Mouse (Mus musculus) spleen, embryonic (tissue): ENCODE results near the gene Rcor1.
"Not testable (repeated sequence)": the region's sequence is repeated elsewhere in the genome, so short reads cannot be mapped to it uniquely, and the experiment has no call there.

ENCODE experiments used
- CTCF ChIA-PET: fragments of 350-600 bp; sonication (Branson Sonifier 250); formaldehyde crosslinking; loops from one replicate; lab custom pipeline; 2022; lab: Charles Lee

Rcor1 gene

DNA sequence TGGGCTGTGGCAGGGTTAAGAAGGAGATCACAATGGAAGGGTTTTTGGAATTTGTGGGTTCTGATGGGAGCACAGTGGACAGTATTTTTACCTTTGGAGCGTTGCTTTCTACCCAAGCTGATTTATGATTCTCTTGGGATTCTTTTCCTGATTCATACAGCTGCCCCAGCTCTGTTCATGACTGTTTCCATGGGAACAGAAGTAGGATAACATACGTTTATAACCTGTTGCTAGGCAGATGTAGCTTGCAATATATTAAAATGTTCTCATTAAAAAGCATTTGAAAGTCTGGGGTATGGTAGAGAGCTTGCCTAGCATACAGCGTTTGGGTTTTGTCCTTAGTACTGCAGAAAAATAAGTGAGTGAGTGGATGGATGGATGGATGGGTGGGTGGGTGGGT lies 25.1 kb downstream of the Rcor1 start:
- CTCF ChIA-PET: interaction anchor here (0.5 to 0.6 kb wide), 2 partner anchors 17 to 24 kb away, joined by 3 read pairs; no protein-coding TSS in a partner anchor

DNA sequence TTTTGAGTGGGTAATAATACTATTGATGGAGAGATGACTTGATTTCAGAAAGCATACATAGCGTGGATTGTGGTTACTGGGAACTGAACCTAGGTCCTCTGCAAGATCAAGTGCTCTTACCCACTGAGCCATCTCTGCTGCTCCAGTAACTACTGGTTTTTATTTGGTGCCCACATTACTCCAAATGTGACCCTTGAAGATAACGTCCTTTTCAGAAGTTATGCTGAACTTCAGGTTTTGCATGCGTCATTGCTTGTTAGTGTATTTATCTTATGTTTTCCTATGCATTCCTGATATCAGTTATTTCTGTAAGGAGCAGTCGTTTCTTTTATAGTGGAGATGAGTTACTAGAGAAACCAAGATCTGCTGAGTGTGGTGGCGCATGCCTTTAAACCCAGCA lies 26.2 kb downstream of the Rcor1 start:
- CTCF ChIA-PET: no interaction called here

DNA sequence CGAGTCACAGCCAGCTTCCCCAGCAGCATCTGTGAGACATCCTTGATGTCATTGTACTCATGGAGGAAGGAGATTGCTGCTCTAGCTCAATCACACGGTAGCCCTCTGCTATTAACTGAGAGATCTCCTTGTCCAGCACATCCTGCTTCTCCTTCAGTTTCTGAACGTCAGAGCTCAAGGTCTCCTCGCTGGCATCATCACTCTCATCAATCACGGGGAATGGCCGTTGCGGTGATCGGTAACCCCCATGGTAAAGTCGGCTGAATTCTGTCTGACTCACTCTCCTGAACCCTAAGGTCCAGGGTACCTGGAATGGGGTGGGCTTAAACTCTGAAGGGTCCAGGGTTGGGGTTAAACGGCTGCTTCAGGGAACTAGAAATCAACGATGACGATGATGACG lies 28.7 kb downstream of the Rcor1 start:
- CTCF ChIA-PET: no interaction called here

DNA sequence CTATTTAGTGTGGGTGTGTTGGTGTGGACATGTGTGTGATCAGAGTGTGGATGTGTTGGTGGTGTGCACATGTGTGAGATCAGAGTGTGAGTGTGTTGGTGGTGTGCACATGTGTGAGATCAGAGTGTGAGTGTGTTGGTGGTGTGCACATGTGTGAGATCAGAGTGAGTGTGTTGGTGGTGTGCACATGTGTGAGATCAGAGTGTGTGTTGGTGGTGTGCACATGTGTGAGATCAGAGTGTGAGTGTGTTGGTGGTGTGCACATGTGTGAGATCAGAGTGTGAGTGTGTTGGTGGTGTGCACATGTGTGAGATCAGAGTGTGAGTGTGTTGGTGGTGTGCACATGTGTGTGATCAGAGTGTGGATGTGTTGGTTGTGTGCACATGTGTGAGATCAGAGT lies 30.1 kb downstream of the Rcor1 start:
- CTCF ChIA-PET: not testable (repeated sequence)

DNA sequence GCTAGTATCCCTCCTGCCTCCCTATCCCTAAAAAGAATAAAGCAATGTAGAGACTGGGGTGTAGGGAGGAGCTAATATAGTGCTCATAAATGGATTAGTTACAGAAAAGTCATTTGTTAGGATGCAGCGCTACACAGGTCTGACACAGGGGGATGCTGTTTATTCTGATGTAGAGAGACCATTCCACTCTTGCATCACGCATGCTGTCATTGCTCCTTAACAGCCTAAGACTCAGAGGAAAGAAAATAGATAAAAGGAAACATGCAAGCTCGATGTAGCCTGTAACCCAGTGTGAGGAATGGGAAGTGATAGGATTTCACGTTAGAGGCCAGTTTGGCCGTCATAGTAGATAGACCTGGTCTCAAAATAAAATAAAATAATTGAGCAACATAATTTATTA lies 31.9 kb downstream of the Rcor1 start:
- CTCF ChIA-PET: interaction anchor here (0.7 kb wide), 1 partner anchor 18 kb away, joined by 11 read pairs; no protein-coding TSS in a partner anchor

DNA sequence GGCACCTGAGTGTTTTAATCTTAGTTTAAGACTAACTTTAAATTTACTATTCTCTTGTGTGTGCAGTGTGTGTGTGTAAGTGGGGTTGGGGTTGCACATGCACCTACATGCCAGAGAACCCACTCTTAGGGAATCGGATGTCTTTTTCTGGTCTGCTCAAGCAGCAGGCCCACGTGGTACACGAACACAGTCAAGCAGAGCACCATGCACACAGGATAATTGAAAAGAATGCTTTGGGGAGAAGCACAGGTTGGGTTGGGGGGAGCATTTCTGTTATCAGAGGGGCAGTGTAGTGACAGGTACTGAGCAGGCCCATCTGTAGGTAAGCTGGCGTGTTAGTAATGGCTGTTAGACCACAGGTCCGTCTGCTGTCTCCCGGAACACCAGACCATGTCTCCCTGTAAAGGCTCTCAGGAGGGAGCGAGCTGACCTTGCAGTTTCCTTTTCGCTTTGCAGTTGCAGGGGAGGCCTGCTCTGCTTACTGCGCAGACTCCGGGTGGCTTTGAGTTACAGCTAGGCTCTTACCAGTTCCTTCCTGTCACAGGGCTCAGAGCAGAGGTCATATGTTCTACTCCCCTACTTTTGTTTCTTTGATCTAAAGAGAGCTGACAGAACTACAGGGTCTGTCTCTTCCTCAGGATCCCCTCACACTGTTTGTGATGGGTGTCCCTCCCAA lies 32.5 kb downstream of the Rcor1 start:
- CTCF ChIA-PET: interaction anchor here (0.8 kb wide), 1 partner anchor 29 kb away, joined by 3 read pairs; no protein-coding TSS in a partner anchor

DNA sequence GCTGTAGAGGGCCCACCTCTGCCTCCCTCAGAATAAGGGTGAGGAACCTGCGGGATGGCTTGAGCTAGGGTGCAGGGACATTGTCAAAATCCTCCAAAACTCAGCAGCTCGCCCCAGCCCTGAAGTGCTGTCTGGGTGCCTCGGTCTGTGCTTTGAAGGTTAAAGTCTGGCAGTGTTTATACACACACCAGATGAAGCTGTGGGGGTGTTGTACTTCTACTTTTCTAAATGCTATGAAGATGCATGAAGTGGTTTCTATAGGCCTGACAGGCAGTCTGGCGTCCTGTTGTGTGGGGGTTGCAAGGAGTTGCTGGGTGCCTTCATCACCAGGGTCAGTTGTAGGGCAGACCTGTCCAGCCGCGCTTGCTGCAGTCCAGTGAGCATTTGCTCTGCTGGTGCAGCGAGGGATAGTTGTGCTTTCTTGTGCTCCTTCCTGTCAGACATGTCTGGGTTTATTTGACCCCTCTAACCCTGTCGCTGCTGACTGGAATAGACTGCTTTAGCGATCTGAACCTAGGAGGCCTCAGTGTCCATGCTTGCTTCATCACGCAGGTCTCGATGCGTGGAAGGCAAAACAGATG lies 37.3 kb downstream of the Rcor1 start:
- CTCF ChIA-PET: no interaction called here

DNA sequence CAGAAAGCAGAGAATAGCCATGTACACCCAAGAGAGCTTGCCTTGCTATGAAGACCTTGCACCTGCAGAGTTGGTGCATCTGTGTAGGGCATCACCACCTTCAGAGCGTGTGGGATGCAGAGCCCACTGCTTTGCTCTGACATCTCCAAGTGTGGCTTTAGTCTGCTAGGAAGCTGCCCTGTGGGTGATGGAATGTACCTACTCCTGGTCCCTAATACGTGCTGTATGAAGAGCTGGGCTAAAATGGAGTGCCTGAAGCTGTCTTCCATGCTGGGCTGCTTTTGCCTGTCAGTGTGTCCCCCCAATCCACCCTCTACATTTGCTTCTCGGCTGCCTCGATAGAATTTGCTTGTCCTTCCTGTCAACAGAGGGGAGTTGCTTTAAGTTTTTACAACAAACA lies 46.4 kb downstream of the Rcor1 start:
- CTCF ChIA-PET: interaction anchor here (0.5 kb wide), 1 partner anchor 75 kb away, joined by 3 read pairs; no protein-coding TSS in a partner anchor

DNA sequence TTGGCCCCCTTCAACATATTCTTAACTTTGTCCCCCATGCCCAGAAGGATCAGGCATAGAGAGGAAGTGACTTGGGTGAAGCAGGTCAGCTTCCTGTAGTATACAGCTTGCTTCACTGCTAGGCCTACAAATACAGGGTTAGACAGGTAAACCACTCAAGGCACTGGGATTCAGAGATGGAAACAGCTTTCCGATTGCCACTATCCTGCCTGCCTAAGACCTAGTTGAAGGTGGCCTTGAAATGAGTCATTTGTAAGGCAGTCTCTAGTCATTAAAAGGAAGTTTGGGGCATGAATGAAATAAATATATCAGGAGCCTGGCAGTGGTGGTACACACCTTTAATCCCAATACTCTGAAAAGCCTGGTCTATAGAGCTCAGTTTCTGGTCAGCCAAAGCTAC lies 47.9 kb downstream of the Rcor1 start:
- CTCF ChIA-PET: no interaction called here

DNA sequence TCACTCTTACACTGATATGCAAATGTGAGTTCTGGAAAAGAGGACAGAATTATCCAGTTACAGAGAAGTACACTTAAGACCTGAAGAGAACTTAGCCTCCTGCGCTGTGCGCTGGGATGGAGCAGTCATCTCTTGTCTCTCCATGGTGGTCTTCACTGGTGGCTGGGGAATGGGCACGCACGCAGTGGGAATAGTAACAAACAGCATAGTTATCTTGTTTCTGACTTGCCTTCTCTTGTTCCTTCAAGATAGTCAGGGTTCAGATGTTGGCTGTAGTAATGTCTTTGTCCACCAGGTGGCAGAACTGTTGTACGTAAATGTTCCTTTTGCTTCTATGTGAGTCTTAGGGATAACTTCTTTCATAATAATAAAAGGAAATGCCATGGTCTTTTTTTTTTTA lies 49.0 kb downstream of the Rcor1 start:
- CTCF ChIA-PET: interaction anchor here (0.8 kb wide), 1 partner anchor 24 kb away, joined by 3 read pairs; no protein-coding TSS in a partner anchor

DNA sequence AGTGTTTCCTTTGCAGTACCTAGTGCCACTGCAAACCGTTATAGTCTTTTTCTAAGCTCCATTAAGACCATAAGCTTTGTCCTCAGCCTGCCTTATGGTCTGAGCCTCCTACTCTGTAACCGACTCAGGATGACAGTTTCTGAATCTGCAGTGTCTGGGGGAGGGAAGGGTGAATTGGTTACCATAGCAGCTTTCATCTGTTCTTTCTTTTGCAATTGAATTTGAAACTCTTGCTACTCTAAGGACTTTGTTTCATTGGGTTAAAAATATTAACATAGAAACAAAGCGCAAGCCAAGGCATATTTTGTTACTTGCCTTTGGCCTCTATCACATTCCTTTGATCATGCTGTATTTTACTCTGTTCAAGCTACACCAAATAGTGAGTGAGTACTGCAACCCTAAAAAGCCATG lies 49.6 kb downstream of the Rcor1 start:
- CTCF ChIA-PET: interaction anchor here (0.6 to 0.8 kb wide), 3 partner anchors 18 to 25 kb away, joined by 3 to 11 read pairs (median 3); no protein-coding TSS in a partner anchor

DNA sequence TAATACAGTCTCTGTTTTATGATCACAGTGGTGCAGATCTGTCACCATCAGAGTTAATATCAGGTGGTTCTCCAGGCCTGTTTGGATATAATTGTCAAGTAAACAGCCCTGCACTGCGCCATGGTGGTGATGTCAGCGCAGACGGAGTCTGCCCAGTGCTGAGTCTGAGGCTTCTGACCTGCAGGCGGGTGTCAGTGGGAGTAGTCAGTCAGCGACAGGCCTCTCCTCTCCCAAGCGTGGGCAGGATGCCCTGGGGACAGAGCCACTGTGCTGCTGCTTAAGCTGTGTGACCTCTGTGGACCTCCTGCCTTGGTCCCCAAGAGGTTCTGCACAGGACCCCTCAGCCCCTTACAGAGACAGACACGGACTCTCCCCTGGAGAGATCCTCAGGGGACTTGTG lies 50.0 kb downstream of the Rcor1 start:
- CTCF ChIA-PET: interaction anchor here (0.6 to 0.8 kb wide), 3 partner anchors 19 to 25 kb away, joined by 3 to 11 read pairs (median 3); no protein-coding TSS in a partner anchor

DNA sequence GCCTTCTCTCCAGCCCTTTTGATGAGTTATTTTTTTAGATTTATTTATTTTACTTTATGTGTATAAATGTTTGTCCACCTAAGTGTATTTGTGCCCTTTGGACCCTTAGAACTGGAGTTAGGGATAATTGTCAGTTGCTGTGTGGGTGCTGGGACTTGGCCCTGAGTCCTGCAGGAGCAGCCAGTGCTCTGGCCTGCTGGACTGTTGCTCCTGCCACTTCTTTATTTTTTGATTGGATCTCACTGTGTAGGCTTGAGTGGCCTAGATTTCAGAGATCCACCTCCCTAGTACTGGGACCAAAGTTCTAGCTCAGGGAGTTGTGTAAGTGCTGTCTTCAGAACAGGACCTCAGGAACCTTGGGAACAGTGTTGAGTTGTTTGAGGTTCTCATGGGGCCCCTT lies 51.6 kb downstream of the Rcor1 start:
- CTCF ChIA-PET: no interaction called here

DNA sequence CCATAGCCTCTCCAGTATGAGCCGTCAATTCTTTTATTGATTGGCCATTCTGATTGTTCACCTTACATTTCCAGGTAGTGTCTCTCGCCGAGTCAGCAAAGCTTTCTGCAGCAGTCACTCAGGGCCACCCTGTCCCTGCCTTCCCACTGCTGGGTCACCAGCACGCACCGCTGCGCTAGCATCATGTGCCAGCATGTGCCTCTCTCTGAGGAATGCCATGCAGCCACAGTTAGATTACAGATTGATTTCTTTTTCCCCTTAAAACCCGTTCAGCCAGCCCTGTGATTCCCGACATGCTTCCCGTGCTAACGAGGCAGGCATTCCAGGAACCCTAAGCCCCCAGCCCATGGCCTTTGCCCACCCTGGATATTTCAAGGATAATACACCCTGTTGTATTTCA lies 52.8 kb downstream of the Rcor1 start:
- CTCF ChIA-PET: no interaction called here

DNA sequence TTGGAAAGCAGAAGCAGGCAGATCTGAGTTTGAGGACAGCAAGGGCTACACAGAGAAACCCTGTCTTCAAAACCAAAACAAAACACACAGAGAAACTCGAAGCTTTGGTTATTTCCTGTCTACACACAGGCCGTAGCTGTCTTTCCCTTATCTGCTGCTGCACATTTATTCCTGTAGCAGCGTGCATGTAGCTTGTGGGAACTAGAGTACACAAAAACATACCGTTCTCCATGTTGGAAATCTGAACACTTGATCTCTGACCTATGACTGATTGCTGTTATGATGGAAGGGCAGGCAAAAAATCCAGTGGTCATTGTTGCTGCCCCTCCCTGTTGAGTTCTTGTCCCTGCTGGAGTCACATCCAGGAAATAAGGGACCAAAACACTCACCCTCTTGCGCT lies 54.9 kb downstream of the Rcor1 start:
- CTCF ChIA-PET: interaction anchor here (0.6 kb wide), 1 partner anchor 19 kb away, joined by 3 read pairs; no protein-coding TSS in a partner anchor

DNA sequence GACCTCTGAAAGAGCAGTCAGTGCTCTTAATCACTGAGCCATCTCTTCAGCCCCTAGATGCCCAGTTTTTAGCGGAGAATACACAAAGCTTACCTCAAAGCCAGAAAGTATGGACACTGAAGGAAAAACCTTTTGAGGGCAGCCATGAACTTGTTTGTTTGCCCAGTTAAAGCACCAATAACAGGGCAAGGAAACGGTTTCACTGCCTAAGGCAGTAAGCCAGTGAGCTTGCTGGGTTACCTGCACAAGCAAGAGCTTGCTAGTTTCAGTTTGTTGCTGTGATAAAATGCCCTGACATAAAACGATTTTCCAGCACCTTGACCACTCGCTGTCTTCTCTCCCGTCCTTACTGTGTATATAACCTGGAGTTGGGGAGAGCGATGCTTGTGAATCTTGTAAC lies 55.9 kb downstream of the Rcor1 start:
- CTCF ChIA-PET: no interaction called here

DNA sequence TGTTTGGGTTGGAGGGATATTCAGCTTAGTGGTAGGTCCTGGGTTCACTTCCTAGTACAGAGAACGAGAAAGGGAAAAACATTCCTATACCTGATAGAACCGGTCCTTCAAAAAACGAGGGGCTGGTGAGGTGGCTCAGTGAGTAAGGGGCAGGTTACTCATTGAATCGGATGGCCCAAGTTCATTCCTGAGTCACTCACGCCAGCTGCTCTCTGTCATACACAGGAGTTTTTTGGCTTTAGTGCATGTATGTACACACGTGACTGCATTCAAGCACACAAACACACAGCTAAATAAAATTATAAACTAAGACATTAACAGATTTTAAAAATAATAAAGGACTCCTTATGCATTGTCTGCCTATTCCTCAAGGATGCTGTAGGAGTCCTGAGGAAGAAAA lies 57.1 kb downstream of the Rcor1 start:
- CTCF ChIA-PET: interaction anchor here (0.7 kb wide), 1 partner anchor 69 kb away, joined by 3 read pairs; no protein-coding TSS in a partner anchor

DNA sequence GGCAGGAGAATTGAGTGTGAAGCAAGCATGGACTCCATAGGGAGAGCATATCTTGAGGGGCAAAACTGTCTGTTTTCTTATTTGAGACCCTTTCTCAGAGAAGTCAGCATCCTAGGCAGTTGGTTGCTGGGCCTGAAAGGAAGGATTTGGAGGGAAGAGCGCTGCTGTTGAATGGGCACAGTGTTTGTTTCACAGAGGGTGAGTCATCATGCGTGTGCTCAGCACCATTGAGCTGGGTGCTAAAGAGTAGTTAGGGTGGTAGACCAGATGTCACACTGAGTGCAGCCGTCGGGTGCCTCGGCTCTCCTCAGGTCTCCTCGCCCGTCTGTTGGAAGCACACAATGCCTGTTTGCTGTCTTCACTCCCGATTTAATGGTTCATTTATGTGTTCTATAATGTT lies 57.9 kb downstream of the Rcor1 start:
- CTCF ChIA-PET: interaction anchor here (0.7 kb wide), 1 partner anchor 68 kb away, joined by 3 read pairs; no protein-coding TSS in a partner anchor

DNA sequence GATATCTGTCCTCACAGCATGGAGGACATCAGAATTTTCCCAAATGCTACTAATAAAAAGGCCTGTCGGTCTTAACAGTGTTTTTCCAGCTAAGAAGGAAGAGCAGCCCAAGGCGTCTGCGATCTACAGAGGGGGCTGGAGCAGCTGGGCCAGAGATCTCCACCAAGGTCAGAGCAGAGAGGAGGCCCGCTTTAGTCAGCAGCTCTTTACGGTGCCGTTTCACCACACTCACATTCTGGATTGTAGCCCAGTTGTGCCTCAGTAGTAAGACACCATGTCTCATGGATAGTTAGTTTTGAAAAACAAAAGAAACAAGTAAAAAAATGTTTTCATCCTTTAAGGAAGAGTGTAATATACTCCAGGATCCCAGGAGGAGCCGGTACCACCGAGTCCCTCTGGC lies 72.0 kb downstream of the Rcor1 start:
- CTCF ChIA-PET: interaction anchor here (0.6 kb wide), 1 partner anchor 33 kb away, joined by 3 read pairs; no protein-coding TSS in a partner anchor

DNA sequence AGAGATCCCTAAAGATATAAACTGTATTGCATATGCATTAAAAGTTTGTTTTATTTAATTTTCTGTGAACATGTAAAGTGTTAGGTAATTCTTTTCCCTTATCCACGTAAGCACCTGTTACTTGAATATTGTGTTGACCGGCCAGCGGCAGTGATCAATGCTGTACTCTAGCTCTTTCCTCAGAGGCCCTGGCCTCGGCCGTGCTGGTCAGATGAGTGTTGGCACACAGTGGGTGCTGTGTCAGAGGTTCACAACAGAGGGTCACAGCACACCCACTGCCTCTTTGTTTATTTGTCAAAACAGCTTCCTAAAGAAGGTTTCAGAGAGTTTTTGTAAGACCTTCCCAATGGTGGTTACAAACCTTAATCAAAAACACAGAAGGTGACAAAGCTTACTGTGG lies 75.4 kb downstream of the Rcor1 start:
- CTCF ChIA-PET: no interaction called here

DNA sequence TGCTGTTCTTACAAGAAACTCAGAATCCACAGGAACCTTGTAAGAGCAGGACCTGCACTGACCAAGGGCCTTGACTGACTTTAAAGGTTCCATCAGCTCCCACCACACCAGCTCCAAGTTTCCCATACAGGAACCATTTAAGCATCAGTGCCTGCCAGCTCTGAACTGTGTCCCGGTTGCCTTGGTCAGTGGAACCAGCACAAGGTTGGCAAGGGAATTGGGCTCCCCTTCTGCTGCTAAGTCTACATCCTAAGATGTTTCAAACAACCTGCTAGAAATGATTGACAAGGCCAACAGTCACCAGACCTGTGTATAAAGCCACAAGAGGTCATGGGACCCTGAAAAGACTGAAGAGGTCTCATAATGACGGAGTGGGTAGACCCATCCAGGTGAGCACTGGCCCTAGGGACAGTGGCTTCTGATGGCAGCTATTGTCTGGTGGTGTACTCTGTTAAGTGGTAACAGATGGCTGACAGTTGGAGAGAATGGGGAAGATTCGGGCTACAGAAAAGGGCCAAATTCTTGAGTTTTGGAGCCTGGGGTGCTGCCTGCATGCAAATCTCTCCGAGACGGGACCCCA lies 80.4 kb downstream of the Rcor1 start:
- CTCF ChIA-PET: no interaction called here

DNA sequence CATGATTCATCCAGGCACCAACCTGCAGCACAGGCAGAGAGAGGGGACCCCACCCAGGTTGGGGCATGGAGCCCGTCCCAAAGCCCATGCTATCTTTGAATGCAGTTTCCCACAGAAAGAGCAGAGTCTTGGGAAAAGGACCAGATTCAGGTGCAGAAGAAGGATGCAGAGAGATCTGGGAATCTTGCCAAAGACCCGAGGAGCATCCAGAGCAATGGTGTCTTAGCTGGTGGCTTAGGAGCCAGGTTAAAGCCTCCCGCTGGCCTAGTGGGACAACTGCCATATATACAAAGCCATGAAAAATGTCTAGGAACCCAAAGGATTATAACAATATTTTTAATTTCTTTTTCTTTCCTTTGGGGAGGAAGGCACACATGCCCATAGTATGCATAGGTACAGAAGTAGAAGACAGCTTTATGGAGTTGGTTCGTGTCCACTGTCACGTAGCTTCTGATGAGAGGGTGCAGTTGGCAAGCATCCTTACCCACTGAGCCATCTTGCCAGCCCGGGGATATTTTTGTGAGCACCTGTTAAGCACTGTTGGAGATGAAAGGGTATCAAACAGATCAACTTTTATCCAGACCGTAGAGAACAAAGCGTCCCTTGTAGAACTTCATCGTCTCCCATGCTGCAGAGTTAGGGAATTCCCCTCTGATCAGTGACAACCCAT lies 82.0 kb downstream of the Rcor1 start:
- CTCF ChIA-PET: interaction anchor here (0.5 kb wide), 1 partner anchor 215 kb away, joined by 4 read pairs; no protein-coding TSS in a partner anchor
